ENCODE assay signal across 15 mouse cellular contexts in the genomic region with DNA sequence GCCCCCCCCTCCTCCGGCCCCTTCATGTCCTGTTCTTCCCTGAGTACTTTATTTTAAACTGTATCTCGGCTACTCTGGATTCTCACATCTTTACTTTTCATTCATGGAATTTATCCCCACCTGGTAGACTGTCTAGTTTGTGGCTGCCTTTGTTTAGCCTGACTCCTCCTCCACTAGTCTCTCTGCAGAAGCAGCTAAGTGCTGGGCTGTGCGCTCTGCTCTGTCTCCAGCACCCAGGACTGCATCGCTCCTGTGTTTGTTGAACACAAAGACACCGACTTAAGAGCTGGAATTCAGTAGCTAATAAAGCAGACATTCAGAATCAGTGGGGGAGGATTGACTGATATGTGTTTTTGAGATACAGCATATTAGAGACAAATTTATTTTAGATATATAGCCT.
A peak's percentile ranks its signal among the peaks of the same experiment; 100 is the strongest.
DNase-seq lines count a peak whose midpoint lies in the region; ATAC-seq and TF ChIP-seq lines count a peak whose summit lies in the region.
"Had no signal": no experiment of that assay in that cellular context is flagged by ENCODE, and none has a peak within 500 bp of the region (broad histone marks: within the 10 kb centered on the region; RNA-seq: fewer than 3 reads in every experiment).

No protein-coding gene starts in this region.

- H3K4me1 ChIP-seq in hindbrain, embryonic 10.5 days (replicated peaks) = peaks cover 45% of the 10 kb centered on the region
- 0 out of 2 replicates have a peak, but pooled peaks cover 3% of the 10 kb centered on the region for H3K4me1 ChIP-seq in hindbrain, postnatal 0 days (ENCODE audit: insufficient read depth, low read length)
- H3K4me1 ChIP-seq in midbrain, embryonic 14.5 days (ENCODE audit: control insufficient read depth, insufficient read depth, low read length) = peaks cover 11% of the 10 kb centered on the region
- H3K4me1 ChIP-seq in midbrain, embryonic 13.5 days (replicated peaks) = peaks cover 29% of the 10 kb centered on the region
- peaks cover 31% of the 10 kb centered on the region for H3K4me1 ChIP-seq in forebrain, embryonic 12.5 days

- no peak for TF ChIP-seq CTCF in hindbrain, postnatal 0 days (IDR thresholded peaks at IDR 0.05; ENCODE audit: low read depth)

- 68% methylated on average over 5 of the region's 5 CpGs for WGBS in hindbrain, embryonic 10.5 days
- 53% methylated on average over 5 of the region's 5 CpGs for WGBS in hindbrain, postnatal 0 days
- 49% methylated on average over 5 of the region's 5 CpGs for WGBS in midbrain, embryonic 14.5 days
- 51% methylated on average over 5 of the region's 5 CpGs for whole genome bisulfite sequencing in midbrain, embryonic 13.5 days
- WGBS in forebrain, embryonic 12.5 days = 49% methylated on average over 5 of the region's 5 CpGs

- no peak for DNase-seq in hindbrain, embryonic 10.5 days (ENCODE audit: low spot score)
- no peak for DNase-seq in hindbrain, postnatal 0 days (ENCODE audit: low spot score)
- DNase-seq in midbrain, embryonic 14.5 days = peak; percentile 47
- no peak for DNase-seq in right cerebral cortex, postnatal 36 days (ENCODE audit: low spot score in 2 of 2)
- DNase-seq in MN1 (ENCODE audit: low spot score) = no peak
- DNase-seq: adrenal gland, postnatal 25 days; cerebellum, postnatal 14 days; liver, postnatal 0 days; lung, postnatal 4 days had no signal

- H3K4me3 ChIP-seq in hindbrain, embryonic 10.5 days = no peak overlapping the region
- no peak overlapping the region for H3K4me3 ChIP-seq in hindbrain, postnatal 0 days (ENCODE audit: low read length)
- no peak overlapping the region for H3K4me3 ChIP-seq in midbrain, embryonic 14.5 days (replicated peaks; ENCODE audit: low read depth, low read length)
- no peak overlapping the region for H3K4me3 ChIP-seq in midbrain, embryonic 13.5 days (replicated peaks)
- H3K4me3 ChIP-seq in forebrain, embryonic 12.5 days (replicated peaks) = no peak overlapping the region
- H3K4me3 ChIP-seq: erythroblast, embryonic 14.5 days; limb, embryonic 15.5 days had no signal

- H3K27me3 ChIP-seq in hindbrain, embryonic 10.5 days (ENCODE audit: insufficient read depth, poor library complexity, severe bottlenecking) = no peaks in the 10 kb centered on the region
- H3K27me3 ChIP-seq in hindbrain, postnatal 0 days (ENCODE audit: insufficient read depth, low read length) = no peaks in the 10 kb centered on the region
- no peaks in the 10 kb centered on the region for H3K27me3 ChIP-seq in midbrain, embryonic 14.5 days (ENCODE audit: control insufficient read depth, insufficient read depth, low read length)
- H3K27me3 ChIP-seq in midbrain, embryonic 13.5 days = no peaks in the 10 kb centered on the region
- no peaks in the 10 kb centered on the region for H3K27me3 ChIP-seq in forebrain, embryonic 12.5 days
- H3K27me3 ChIP-seq: limb, embryonic 15.5 days had no signal

- no peak for ATAC-seq in hindbrain, postnatal 0 days
- ATAC-seq in midbrain, embryonic 14.5 days (ENCODE audit: low FRiP score, low TSS enrichment) = no peak
- no peak for ATAC-seq in midbrain, embryonic 13.5 days
- 0 out of 2 replicates have a peak, but pooled peaks have one; percentile 51 for ATAC-seq in forebrain, embryonic 12.5 days (ENCODE audit: low FRiP score)
- ATAC-seq: CD4-positive, CD25-positive, alpha-beta regulatory T cell, adult 4 months; inflammation-experienced regulatory T-cells, adult 6 months; liver, postnatal 0 days had no signal

- no peaks in the 10 kb centered on the region for H3K36me3 ChIP-seq in hindbrain, embryonic 10.5 days
- no peaks in the 10 kb centered on the region for H3K36me3 ChIP-seq in hindbrain, postnatal 0 days (ENCODE audit: insufficient read depth, low read length)
- H3K36me3 ChIP-seq in midbrain, embryonic 14.5 days (ENCODE audit: control insufficient read depth, insufficient read depth, low read length) = no peaks in the 10 kb centered on the region
- no peaks in the 10 kb centered on the region for H3K36me3 ChIP-seq in midbrain, embryonic 13.5 days
- no peaks in the 10 kb centered on the region for H3K36me3 ChIP-seq in forebrain, embryonic 12.5 days (replicated peaks)
- H3K36me3 ChIP-seq: limb, embryonic 15.5 days had no signal

- 0 out of 2 replicates have a peak overlapping the region, but pooled peaks have one; percentile 19 for H3K27ac ChIP-seq in hindbrain, embryonic 10.5 days
- no peak overlapping the region for H3K27ac ChIP-seq in hindbrain, postnatal 0 days
- H3K27ac ChIP-seq in midbrain, embryonic 14.5 days (replicated peaks; ENCODE audit: low read depth, low read length) = no peak overlapping the region
- no peak overlapping the region for H3K27ac ChIP-seq in midbrain, embryonic 13.5 days
- H3K27ac ChIP-seq in forebrain, embryonic 12.5 days = peak overlapping the region; percentile 65
- H3K27ac ChIP-seq: limb, embryonic 15.5 days had no signal

- H3K9ac ChIP-seq in hindbrain, postnatal 0 days (replicated peaks; ENCODE audit: low read length) = no peak overlapping the region
- H3K9ac ChIP-seq in midbrain, embryonic 14.5 days (replicated peaks; ENCODE audit: low read length) = no peak overlapping the region
- no peak overlapping the region for H3K9ac ChIP-seq in midbrain, embryonic 13.5 days (replicated peaks)
- no peak overlapping the region for H3K9ac ChIP-seq in forebrain, embryonic 12.5 days
- H3K9ac ChIP-seq: limb, embryonic 15.5 days; liver, postnatal 0 days had no signal

- 0 out of 2 replicates have a peak, but pooled peaks cover 3% of the 10 kb centered on the region for H3K9me3 ChIP-seq in hindbrain, embryonic 10.5 days
- no peaks in the 10 kb centered on the region for H3K9me3 ChIP-seq in hindbrain, postnatal 0 days (ENCODE audit: low read length)
- no peaks in the 10 kb centered on the region for H3K9me3 ChIP-seq in midbrain, embryonic 14.5 days (ENCODE audit: control insufficient read depth, low read length)
- H3K9me3 ChIP-seq in midbrain, embryonic 13.5 days = no peaks in the 10 kb centered on the region
- no peaks in the 10 kb centered on the region for H3K9me3 ChIP-seq in forebrain, embryonic 12.5 days
- H3K9me3 ChIP-seq: limb, embryonic 15.5 days had no signal

- no peak overlapping the region for H3K4me2 ChIP-seq in hindbrain, postnatal 0 days (ENCODE audit: low read depth, low read length)
- H3K4me2 ChIP-seq in midbrain, embryonic 14.5 days (ENCODE audit: low read length) = no peak overlapping the region
- no peak overlapping the region for H3K4me2 ChIP-seq in midbrain, embryonic 13.5 days (replicated peaks)
- no peak overlapping the region for H3K4me2 ChIP-seq in forebrain, embryonic 12.5 days
- H3K4me2 ChIP-seq: limb, embryonic 15.5 days had no signal

Comparison
In these comparisons a context has a peak if more than half of its experiments do, and no peak if none do; other contexts are left out.
1. H3K27ac ChIP-seq: peak in hindbrain, embryonic 10.5 days (single experiment) and forebrain, embryonic 12.5 days (single experiment); none in hindbrain, postnatal 0 days (single experiment), midbrain, embryonic 14.5 days (single experiment) and midbrain, embryonic 13.5 days (single experiment).